ENCODE assay signal across 14 mouse cellular contexts in the genomic region with DNA sequence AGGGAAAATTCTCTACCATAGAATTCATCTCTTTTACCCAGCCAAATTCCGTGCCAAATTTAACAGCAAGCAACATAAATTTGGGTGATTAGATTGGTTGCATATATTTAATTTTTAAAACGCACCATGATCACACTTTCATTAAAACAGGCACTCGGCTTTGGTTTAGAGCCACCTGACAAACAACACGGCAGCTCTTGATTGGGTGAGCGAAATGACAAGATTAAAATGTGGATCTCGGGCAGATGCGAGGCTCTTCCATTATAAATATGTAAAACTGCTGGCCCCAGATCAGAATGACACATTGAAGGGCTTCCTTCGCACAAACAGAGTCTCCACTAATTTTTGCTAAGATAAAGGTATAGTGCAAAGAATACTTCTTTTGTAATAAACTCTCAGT.
A peak's percentile ranks its signal among the peaks of the same experiment; 100 is the strongest.
DNase-seq lines count a peak whose midpoint lies in the region; ATAC-seq and TF ChIP-seq lines count a peak whose summit lies in the region.
"Had no signal": no experiment of that assay in that cellular context is flagged by ENCODE, and none has a peak within 500 bp of the region (broad histone marks: within the 10 kb centered on the region; RNA-seq: fewer than 3 reads in every experiment).

No protein-coding gene starts in this region.

- H3K36me3 ChIP-seq in forebrain, embryonic 15.5 days = no peaks in the 10 kb centered on the region
- no peaks in the 10 kb centered on the region for H3K36me3 ChIP-seq in midbrain, embryonic 16.5 days (ENCODE audit: control insufficient read depth, insufficient read depth, low read length)
- H3K36me3 ChIP-seq: limb, embryonic 13.5 days; stomach, embryonic 15.5 days had no signal

- TF ChIP-seq CTCF in gastrocnemius, adult 2 months (IDR thresholded peaks at IDR 0.05) = no peak

- intact Hi-C loops in gastrocnemius, adult 2 months (cut with DNase I) = no loop called here

- H3K4me3 ChIP-seq in forebrain, embryonic 15.5 days = no peak overlapping the region
- H3K4me3 ChIP-seq in midbrain, embryonic 16.5 days (ENCODE audit: low read depth, low read length) = no peak overlapping the region
- no peak overlapping the region for H3K4me3 ChIP-seq in gastrocnemius, adult 2 months
- H3K4me3 ChIP-seq: heart, embryonic 13.5 days; limb, embryonic 13.5 days; stomach, embryonic 15.5 days had no signal

- H3K27ac ChIP-seq in forebrain, embryonic 15.5 days (replicated peaks) = peak overlapping the region; percentile 96
- peak overlapping the region; percentile 39 for H3K27ac ChIP-seq in midbrain, embryonic 16.5 days (ENCODE audit: low read length)
- H3K27ac ChIP-seq in gastrocnemius, adult 2 months = no peak overlapping the region
- H3K27ac ChIP-seq: heart, embryonic 13.5 days; limb, embryonic 13.5 days; macrophage; stomach, embryonic 15.5 days had no signal

- ATAC-seq in forebrain, embryonic 15.5 days (replicated peaks) = peak; percentile 70
- no peak for ATAC-seq in midbrain, embryonic 16.5 days

- no peak overlapping the region for H3K9ac ChIP-seq in forebrain, embryonic 15.5 days (replicated peaks)
- H3K9ac ChIP-seq in midbrain, embryonic 16.5 days (ENCODE audit: low read depth, low read length) = no peak overlapping the region
- H3K9ac ChIP-seq: heart, embryonic 13.5 days; limb, embryonic 13.5 days; stomach, embryonic 15.5 days had no signal

- DNase-seq in cerebellum, postnatal 25 days = peak; percentile 17 to 34
- DNase-seq in cerebellum, adult 11 months = no peak
- DNase-seq in layer of hippocampus, adult 18-20 months (ENCODE audit: low spot score in 2 of 2) = peak; percentile 11 to 37
- DNase-seq in layer of hippocampus, adult 9-10 months (ENCODE audit: low spot score) = no peak
- no peak for DNase-seq in gastrocnemius, adult 2 months
- no peak for DNase-seq in spleen, postnatal 36 days (ENCODE audit: low spot score in 2 of 2)
- DNase-seq: gastrocnemius, postnatal 36 days; lung, adult 18-20 months had no signal

- H3K4me1 ChIP-seq in forebrain, embryonic 15.5 days = peaks cover 36% of the 10 kb centered on the region
- no peaks in the 10 kb centered on the region for H3K4me1 ChIP-seq in midbrain, embryonic 16.5 days (ENCODE audit: control insufficient read depth, insufficient read depth, low read length)
- H3K4me1 ChIP-seq: heart, embryonic 13.5 days; limb, embryonic 13.5 days; stomach, embryonic 15.5 days had no signal

- no peaks in the 10 kb centered on the region for H3K27me3 ChIP-seq in forebrain, embryonic 15.5 days
- H3K27me3 ChIP-seq in midbrain, embryonic 16.5 days (ENCODE audit: control insufficient read depth, insufficient read depth, low read depth, low read length) = no peaks in the 10 kb centered on the region
- H3K27me3 ChIP-seq: heart, embryonic 13.5 days; limb, embryonic 13.5 days; stomach, embryonic 15.5 days had no signal

- 33% methylated on average over 8 of the region's 8 CpGs for WGBS in forebrain, embryonic 15.5 days
- 57% methylated on average over 8 of the region's 8 CpGs for WGBS in midbrain, embryonic 16.5 days

- no peaks in the 10 kb centered on the region for H3K9me3 ChIP-seq in forebrain, embryonic 15.5 days
- H3K9me3 ChIP-seq in midbrain, embryonic 16.5 days (replicated peaks; ENCODE audit: control insufficient read depth, low read length, poor library complexity, severe bottlenecking) = no peaks in the 10 kb centered on the region
- H3K9me3 ChIP-seq: heart, embryonic 13.5 days; limb, embryonic 13.5 days; stomach, embryonic 15.5 days had no signal

- no peak overlapping the region for H3K4me2 ChIP-seq in forebrain, embryonic 15.5 days (replicated peaks)
- no peak overlapping the region for H3K4me2 ChIP-seq in midbrain, embryonic 16.5 days (ENCODE audit: low read length)
- H3K4me2 ChIP-seq: heart, embryonic 13.5 days; limb, embryonic 13.5 days; stomach, embryonic 15.5 days had no signal

Comparison
In these comparisons a context has a peak if more than half of its experiments do, and no peak if none do; other contexts are left out.
1. DNase-seq: peak in cerebellum, postnatal 25 days (2 of 2) and layer of hippocampus, adult 18-20 months (2 of 2); none in cerebellum, adult 11 months (single experiment), layer of hippocampus, adult 9-10 months (single experiment), gastrocnemius, adult 2 months (single experiment) and spleen, postnatal 36 days (0 of 2).